Mouse (Mus musculus) CD4-positive helper T cell, adult 2 months (primary cell): ENCODE measurements around the gene Tmed10.

Experiments
- DNase-seq: peaks from one replicate; pipeline ENCODE4 v3.0.0-alpha.2; 2012; ENCODE audit warnings: low read depth, missing footprints, low spot score

Gene Tmed10

GRCm38 (mm10) chr12:85374561-85375272 lies at the start of gene Tmed10:
Tmed10 (minus strand) TSS chr12:85374847.
- peak; percentile 93 for DNase-seq

- DNase-seq: no peak
Observed at GRCm38 (mm10) chr12:85423236-85423635, 48.6 kb upstream of the Tmed10 start.

GRCm38 (mm10) chr12:85422536-85422935 lies 47.9 kb upstream of the Tmed10 start:
- DNase-seq: no peak

GRCm38 (mm10) chr12:85420945-85421344 lies 46.3 kb upstream of the Tmed10 start:
- DNase-seq: no peak

GRCm38 (mm10) chr12:85417845-85418244 lies 43.2 kb upstream of the Tmed10 start:
- DNase-seq: peak; percentile 49

GRCm38 (mm10) chr12:85416298-85416697 lies 41.7 kb upstream of the Tmed10 start:
- DNase-seq: peak; percentile 33

GRCm38 (mm10) chr12:85415876-85416275 lies 41.2 kb upstream of the Tmed10 start:
- DNase-seq: no peak

GRCm38 (mm10) chr12:85411136-85411535 lies 36.5 kb upstream of the Tmed10 start:
- DNase-seq: no peak

- no peak for DNase-seq
Observed at GRCm38 (mm10) chr12:85397960-85398272, 23.3 kb upstream of the Tmed10 start.

- no peak for DNase-seq
Observed at GRCm38 (mm10) chr12:85397063-85397959, 22.7 kb upstream of the Tmed10 start.

GRCm38 (mm10) chr12:85393981-85394380 lies 19.3 kb upstream of the Tmed10 start:
- DNase-seq: no peak

- no peak for DNase-seq
Observed at GRCm38 (mm10) chr12:85393526-85393925, 18.9 kb upstream of the Tmed10 start.

- no peak for DNase-seq
Observed at GRCm38 (mm10) chr12:85391148-85391547, 16.5 kb upstream of the Tmed10 start.

GRCm38 (mm10) chr12:85389204-85390185 lies 14.8 kb upstream of the Tmed10 start:
- no peak for DNase-seq

- no peak for DNase-seq
Observed at GRCm38 (mm10) chr12:85385995-85386375, 11.3 kb upstream of the Tmed10 start.

- no peak for DNase-seq
Observed at GRCm38 (mm10) chr12:85385329-85385994, 10.8 kb upstream of the Tmed10 start.

GRCm38 (mm10) chr12:85382761-85383680 lies 8.4 kb upstream of the Tmed10 start:
- DNase-seq: peak; percentile 16

- DNase-seq: no peak
Observed at GRCm38 (mm10) chr12:85381570-85381969, 6.9 kb upstream of the Tmed10 start.

GRCm38 (mm10) chr12:85380942-85381341 lies 6.3 kb upstream of the Tmed10 start:
- DNase-seq: peak; percentile 19

GRCm38 (mm10) chr12:85380308-85380707 lies 5.7 kb upstream of the Tmed10 start:
- no peak for DNase-seq
